Mouse (Mus musculus): ENCODE measurements around the gene Nck1. TPM values are rescaled to one million over a fixed set of nuclear protein-coding genes. Genes with fewer than 3 reads are reported as not detected.

Gene Nck1
- polyA plus RNA-seq, 1 experiment from 2014 or later = 71.3 TPM

DNA sequence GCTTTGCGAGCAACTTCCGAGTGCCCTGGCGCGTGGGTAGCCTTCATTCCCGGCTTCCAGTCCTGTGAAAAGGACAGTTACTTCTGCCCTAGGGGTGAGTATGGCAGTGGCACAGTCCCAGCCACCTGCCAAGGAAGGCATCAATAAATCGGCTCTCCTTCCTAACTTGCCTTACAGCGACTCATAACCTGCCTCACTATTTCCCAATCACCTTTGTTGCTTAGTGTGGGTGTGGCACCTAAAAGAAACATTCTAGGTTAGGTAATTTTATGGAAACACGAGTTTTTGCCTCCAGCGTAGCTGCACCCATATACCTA, 618 bp upstream of the Nck1 start:
- Histone ChIP-seq H3K9ac (ENCODE audit: low read length) (peak overlapping the region; percentile 80), H3K27ac (ENCODE audit: low read length) (peak overlapping the region; percentile 87), H3K4me3 (replicated peaks; ENCODE audit: low read length) (peak overlapping the region; percentile 97), H3K27me3 (ENCODE audit: control insufficient read depth, insufficient read depth, low read length) (no peaks in the 10 kb centered on the region), H3K4me2 (ENCODE audit: low read depth, low read length) (peak overlapping the region; percentile 85), H3K9me3 (replicated peaks; ENCODE audit: control insufficient read depth, low read length) (peaks cover 8% of the 10 kb centered on the region; the same call in 1 of the 2 replicates), H3K36me3 (ENCODE audit: control insufficient read depth, insufficient read depth, low read length) (no peaks in the 10 kb centered on the region), H3K4me1 (ENCODE audit: control insufficient read depth, insufficient read depth, low read length) (peaks cover 8% of the 10 kb centered on the region; the same call in 1 of the 2 replicates)
- 7% methylated on average over 9 of the region's 9 CpGs for WGBS
- ATAC-seq (ENCODE audit: insufficient read depth, low FRiP score) = 0 out of 2 replicates have a peak, but pooled peaks have one; percentile 18

DNA sequence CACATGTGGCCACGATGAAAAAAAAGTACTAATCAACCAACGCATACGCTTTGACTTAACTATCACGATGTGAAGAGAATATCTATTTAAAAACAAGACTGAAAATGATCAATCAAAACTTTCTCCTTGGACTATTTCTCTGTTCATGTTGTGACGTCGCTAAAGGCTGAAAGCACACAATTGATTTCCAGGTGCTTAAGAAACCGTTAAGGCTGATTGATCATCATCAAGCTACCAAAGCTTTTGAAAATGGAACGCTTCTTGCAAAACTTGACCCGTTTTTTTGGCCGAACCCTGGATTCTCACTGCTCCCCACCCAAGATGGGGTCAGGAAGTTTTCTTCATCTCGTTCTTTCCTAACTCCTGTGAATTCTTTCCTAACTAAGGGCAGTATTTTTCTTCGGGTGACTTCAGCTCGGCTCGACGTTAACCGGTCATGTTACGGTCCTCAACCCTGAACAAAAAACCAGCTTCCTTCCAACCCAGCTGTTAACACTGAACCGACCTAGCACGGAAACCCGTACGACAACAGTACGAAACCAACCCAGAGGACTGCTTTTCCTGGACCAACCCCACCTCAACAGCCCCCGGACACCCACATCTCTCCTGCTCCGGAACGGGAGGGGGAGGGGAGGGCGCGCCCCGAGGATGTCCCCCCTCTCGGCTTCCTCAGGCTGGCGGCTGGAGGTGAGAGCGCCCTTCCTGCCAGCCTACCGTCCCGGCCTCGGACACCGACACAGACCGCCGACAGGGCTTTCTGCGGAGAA, 803 bp downstream of the Nck1 start:
- Histone ChIP-seq H3K9me3 (replicated peaks; ENCODE audit: control insufficient read depth, low read length) (peaks cover 8% of the 10 kb centered on the region; the same call in 1 of the 2 replicates), H3K27ac (ENCODE audit: low read length) (peak overlapping the region; percentile 93), H3K27me3 (ENCODE audit: control insufficient read depth, insufficient read depth, low read length) (no peaks in the 10 kb centered on the region), H3K4me2 (ENCODE audit: low read depth, low read length) (peak overlapping the region; percentile 59), H3K4me3 (replicated peaks; ENCODE audit: low read length) (peak overlapping the region; percentile 97), H3K9ac (ENCODE audit: low read length) (peak overlapping the region; percentile 93), H3K4me1 (ENCODE audit: control insufficient read depth, insufficient read depth, low read length) (peaks cover 8% of the 10 kb centered on the region; the same call in 1 of the 2 replicates), H3K36me3 (ENCODE audit: control insufficient read depth, insufficient read depth, low read length) (no peaks in the 10 kb centered on the region)
- no peak for ATAC-seq (ENCODE audit: insufficient read depth, low FRiP score)
- WGBS = under 1% methylated on average over 38 of the region's 38 CpGs

DNA sequence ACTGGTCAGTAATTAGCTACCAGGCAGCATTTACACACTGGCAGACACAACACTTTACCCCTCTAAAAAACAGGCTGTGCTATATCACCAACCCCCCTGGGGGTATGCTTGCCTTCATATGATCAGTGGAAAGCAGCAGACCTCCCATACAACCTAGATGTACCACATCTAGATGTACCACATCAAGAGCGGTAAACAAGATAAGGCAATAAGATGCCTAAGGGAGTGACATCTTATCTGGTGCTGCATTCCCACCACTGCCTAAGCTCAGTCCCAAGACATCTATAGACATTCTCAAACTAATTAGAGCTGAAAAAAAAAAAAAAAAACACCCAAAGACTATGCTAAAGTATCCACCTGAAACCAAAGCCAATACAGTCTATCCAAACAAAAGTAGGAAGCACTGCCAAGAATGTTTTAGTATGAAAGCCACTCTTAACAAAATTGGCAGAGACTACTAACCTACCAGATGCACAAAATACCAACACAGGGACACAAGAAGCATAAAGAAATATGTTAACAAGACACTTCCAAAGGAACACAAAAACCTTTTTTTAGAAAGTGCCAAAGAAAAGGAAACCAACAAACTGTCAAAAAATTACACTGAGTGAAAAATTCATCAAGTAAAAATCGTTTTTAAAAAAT, 10.2 kb downstream of the Nck1 start:
- WGBS = 73% methylated on average over 2 of the region's 2 CpGs
- no peak for ATAC-seq (ENCODE audit: insufficient read depth, low FRiP score)
- Histone ChIP-seq H3K4me3 (replicated peaks; ENCODE audit: low read length) (no peak overlapping the region), H3K4me2 (ENCODE audit: low read depth, low read length) (no peak overlapping the region), H3K4me1 (ENCODE audit: control insufficient read depth, insufficient read depth, low read length) (no peaks in the 10 kb centered on the region), H3K9ac (ENCODE audit: low read length) (no peak overlapping the region), H3K36me3 (ENCODE audit: control insufficient read depth, insufficient read depth, low read length) (no peaks in the 10 kb centered on the region), H3K27ac (ENCODE audit: low read length) (no peak overlapping the region), H3K9me3 (replicated peaks; ENCODE audit: control insufficient read depth, low read length) (no peaks in the 10 kb centered on the region), H3K27me3 (ENCODE audit: control insufficient read depth, insufficient read depth, low read length) (no peaks in the 10 kb centered on the region)

DNA sequence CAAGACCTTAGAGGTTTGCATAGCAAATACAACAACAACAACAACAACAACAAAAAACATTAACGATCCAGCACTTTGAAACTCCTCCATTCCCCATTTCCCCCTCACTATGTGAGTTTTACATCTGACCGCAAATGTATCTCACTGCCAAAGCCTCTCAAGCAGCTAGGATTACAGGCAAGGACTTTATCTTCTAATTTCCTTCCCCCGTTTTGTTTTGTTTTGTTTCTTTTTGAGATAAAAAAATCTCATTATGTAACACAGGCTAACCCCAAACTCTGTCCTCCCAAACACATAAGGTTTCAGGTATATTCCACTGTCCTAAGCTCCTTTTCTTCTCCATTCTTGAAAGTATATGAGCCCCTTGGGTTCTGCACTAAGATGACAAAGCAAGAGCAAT, 11.2 kb downstream of the Nck1 start:
- H3K9me3 ChIP-seq (replicated peaks; ENCODE audit: control insufficient read depth, low read length) = no peaks in the 10 kb centered on the region
- H3K4me2 ChIP-seq (ENCODE audit: low read depth, low read length) = no peak overlapping the region
- H3K9ac ChIP-seq (ENCODE audit: low read length) = no peak overlapping the region
- H3K36me3 ChIP-seq (ENCODE audit: control insufficient read depth, insufficient read depth, low read length) = no peaks in the 10 kb centered on the region
- ATAC-seq (ENCODE audit: insufficient read depth, low FRiP score) = no peak
- no peak overlapping the region for H3K4me3 ChIP-seq (replicated peaks; ENCODE audit: low read length)
- H3K27me3 ChIP-seq (ENCODE audit: control insufficient read depth, insufficient read depth, low read length) = no peaks in the 10 kb centered on the region
- no peak overlapping the region for H3K27ac ChIP-seq (ENCODE audit: low read length)
- H3K4me1 ChIP-seq (ENCODE audit: control insufficient read depth, insufficient read depth, low read length) = no peaks in the 10 kb centered on the region
- 88% methylated on average over 3 of the region's 3 CpGs for WGBS

DNA sequence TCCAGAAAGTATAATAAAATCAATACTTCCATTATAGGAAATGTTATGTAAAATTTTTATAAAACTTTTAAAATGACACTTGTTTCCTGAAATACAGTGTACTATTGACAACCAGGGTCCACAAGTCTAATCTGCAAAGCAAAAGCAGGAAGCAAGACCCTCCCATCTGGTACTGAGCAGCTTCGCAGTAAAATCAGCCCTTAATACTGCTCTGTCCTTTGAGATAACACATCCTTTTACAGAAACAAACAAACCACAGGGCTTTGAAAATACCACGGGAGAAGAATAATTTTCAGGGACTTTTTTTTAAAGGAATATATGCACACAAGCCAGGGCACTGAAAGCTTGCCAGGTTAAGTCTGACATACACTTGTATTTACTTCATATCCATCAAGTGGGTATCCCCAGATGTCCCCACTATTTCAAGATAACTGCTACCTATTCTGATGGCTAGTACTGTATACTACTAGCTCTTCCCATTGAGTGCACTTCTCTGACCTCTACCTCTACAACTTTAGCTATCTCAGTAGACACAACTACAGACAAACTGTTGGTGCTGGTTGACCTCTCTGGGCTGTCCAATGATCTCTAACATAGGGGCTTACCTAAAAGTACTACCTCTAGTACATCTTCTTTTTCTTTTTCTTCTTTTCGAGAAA, 13.0 kb downstream of the Nck1 start:
- Histone ChIP-seq H3K9ac (ENCODE audit: low read length) (no peak overlapping the region), H3K4me2 (ENCODE audit: low read depth, low read length) (no peak overlapping the region), H3K9me3 (replicated peaks; ENCODE audit: control insufficient read depth, low read length) (no peaks in the 10 kb centered on the region), H3K4me3 (replicated peaks; ENCODE audit: low read length) (no peak overlapping the region), H3K4me1 (ENCODE audit: control insufficient read depth, insufficient read depth, low read length) (no peaks in the 10 kb centered on the region), H3K27ac (ENCODE audit: low read length) (no peak overlapping the region), H3K27me3 (ENCODE audit: control insufficient read depth, insufficient read depth, low read length) (no peaks in the 10 kb centered on the region), H3K36me3 (ENCODE audit: control insufficient read depth, insufficient read depth, low read length) (no peaks in the 10 kb centered on the region)
- 61% methylated on average over 3 of the region's 3 CpGs for WGBS
- ATAC-seq (ENCODE audit: insufficient read depth, low FRiP score) = no peak

DNA sequence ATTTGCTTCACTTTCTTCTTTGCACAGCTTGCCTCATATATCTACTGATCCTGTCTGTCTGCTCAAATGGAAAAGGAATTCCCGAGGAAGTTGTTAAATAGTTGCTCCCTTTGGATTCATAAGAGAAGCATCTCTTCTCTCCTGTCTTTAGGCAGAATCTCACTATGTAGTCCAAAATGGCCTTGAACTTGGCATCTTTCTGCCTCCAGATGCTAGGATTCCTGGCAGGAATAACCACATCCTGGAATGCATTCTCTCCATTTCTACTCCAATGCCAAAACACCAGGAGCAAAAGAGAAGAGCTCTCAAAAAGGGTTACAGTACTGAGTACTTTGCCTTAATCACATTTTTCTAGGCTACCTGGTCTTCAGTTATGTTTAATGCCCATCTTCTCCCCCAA, 14.6 kb downstream of the Nck1 start:
- 61% methylated on average over 1 of the region's 1 CpGs for WGBS
- H3K9ac ChIP-seq (ENCODE audit: low read length) = no peak overlapping the region
- no peaks in the 10 kb centered on the region for H3K4me1 ChIP-seq (ENCODE audit: control insufficient read depth, insufficient read depth, low read length)
- H3K9me3 ChIP-seq (replicated peaks; ENCODE audit: control insufficient read depth, low read length) = no peaks in the 10 kb centered on the region
- no peak for ATAC-seq (ENCODE audit: insufficient read depth, low FRiP score)
- no peaks in the 10 kb centered on the region for H3K27me3 ChIP-seq (ENCODE audit: control insufficient read depth, insufficient read depth, low read length)
- no peaks in the 10 kb centered on the region for H3K36me3 ChIP-seq (ENCODE audit: control insufficient read depth, insufficient read depth, low read length)
- no peak overlapping the region for H3K4me2 ChIP-seq (ENCODE audit: low read depth, low read length)
- no peak overlapping the region for H3K27ac ChIP-seq (ENCODE audit: low read length)
- H3K4me3 ChIP-seq (replicated peaks; ENCODE audit: low read length) = no peak overlapping the region

DNA sequence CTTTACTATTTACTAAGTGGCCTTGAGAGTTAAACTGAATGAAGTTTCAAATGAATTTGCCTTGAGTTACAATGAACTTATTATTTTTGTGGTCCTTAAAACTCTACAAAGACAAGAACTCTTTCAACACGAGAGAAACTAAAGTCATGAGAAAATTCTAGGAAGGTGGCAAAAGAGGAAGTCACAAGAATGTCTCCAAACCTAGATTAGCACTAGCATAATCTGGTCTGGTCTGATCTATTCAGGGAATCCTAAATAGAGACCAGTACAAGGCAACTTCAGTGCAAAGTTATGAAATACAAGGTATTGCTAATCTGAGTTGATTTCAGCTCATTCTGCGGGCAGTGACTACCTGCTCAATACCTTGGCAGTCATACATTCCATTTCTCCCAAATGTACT, 20.7 kb downstream of the Nck1 start:
- no peak overlapping the region for H3K27ac ChIP-seq (ENCODE audit: low read length)
- H3K4me2 ChIP-seq (ENCODE audit: low read depth, low read length) = no peak overlapping the region
- H3K27me3 ChIP-seq (ENCODE audit: control insufficient read depth, insufficient read depth, low read length) = no peaks in the 10 kb centered on the region
- ATAC-seq (ENCODE audit: insufficient read depth, low FRiP score) = no peak
- H3K4me1 ChIP-seq (ENCODE audit: control insufficient read depth, insufficient read depth, low read length) = 0 out of 2 replicates have a peak, but pooled peaks cover 3% of the 10 kb centered on the region
- 82% methylated on average over 2 of the region's 2 CpGs for WGBS
- no peaks in the 10 kb centered on the region for H3K9me3 ChIP-seq (replicated peaks; ENCODE audit: control insufficient read depth, low read length)
- H3K36me3 ChIP-seq (ENCODE audit: control insufficient read depth, insufficient read depth, low read length) = no peaks in the 10 kb centered on the region
- no peak overlapping the region for H3K9ac ChIP-seq (ENCODE audit: low read length)
- H3K4me3 ChIP-seq (replicated peaks; ENCODE audit: low read length) = no peak overlapping the region

DNA sequence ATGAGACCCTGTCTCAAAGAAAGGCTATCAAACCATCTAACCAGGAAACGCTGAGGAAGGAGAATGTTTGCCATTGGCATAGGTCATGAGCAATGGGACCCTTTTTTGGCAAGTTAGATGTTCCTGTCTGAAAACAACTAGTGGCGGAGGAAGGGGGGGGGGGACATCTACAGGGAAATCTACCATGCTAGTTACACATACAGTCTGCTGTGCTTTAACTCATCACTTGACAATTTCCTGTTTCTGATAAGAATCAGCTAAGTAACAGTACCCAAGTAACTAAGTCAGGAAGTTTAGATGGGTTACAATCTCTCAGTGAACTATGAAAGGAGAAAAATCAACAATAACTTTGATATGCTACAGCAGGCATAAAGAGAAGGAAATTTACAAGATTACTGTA, 23.9 kb downstream of the Nck1 start:
- no peak for ATAC-seq (ENCODE audit: insufficient read depth, low FRiP score)
- no peak overlapping the region for H3K27ac ChIP-seq (ENCODE audit: low read length)
- 72% methylated on average over 2 of the region's 2 CpGs for WGBS
- no peaks in the 10 kb centered on the region for H3K27me3 ChIP-seq (ENCODE audit: control insufficient read depth, insufficient read depth, low read length)
- no peak overlapping the region for H3K4me2 ChIP-seq (ENCODE audit: low read depth, low read length)
- no peaks in the 10 kb centered on the region for H3K36me3 ChIP-seq (ENCODE audit: control insufficient read depth, insufficient read depth, low read length)
- no peak overlapping the region for H3K4me3 ChIP-seq (replicated peaks; ENCODE audit: low read length)
- 0 out of 2 replicates have a peak, but pooled peaks cover 3% of the 10 kb centered on the region for H3K4me1 ChIP-seq (ENCODE audit: control insufficient read depth, insufficient read depth, low read length)
- no peaks in the 10 kb centered on the region for H3K9me3 ChIP-seq (replicated peaks; ENCODE audit: control insufficient read depth, low read length)
- no peak overlapping the region for H3K9ac ChIP-seq (ENCODE audit: low read length)

DNA sequence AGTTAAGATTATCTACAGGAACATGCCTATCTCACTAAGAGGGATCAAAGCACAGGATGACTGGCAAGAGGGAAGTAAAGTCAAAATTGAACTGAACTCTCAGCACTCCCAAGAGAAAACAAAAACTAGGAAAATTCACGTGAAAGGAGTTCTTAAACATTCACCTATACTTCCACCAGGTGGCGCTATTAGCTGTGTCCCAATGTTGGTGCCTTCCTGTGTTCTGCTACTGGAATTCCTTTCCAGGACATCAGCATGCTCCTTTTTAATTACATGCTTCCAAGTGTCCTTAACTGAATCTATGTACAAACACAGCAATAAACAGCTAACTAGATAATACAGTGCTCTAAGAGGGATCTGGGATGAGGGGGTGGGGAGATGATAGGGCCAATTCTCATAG, 25.3 kb downstream of the Nck1 start:
- H3K4me3 ChIP-seq (replicated peaks; ENCODE audit: low read length) = no peak overlapping the region
- no peaks in the 10 kb centered on the region for H3K36me3 ChIP-seq (ENCODE audit: control insufficient read depth, insufficient read depth, low read length)
- no peak overlapping the region for H3K27ac ChIP-seq (ENCODE audit: low read length)
- 4% methylated on average over 2 of the region's 2 CpGs for WGBS
- 0 out of 2 replicates have a peak, but pooled peaks cover 3% of the 10 kb centered on the region for H3K4me1 ChIP-seq (ENCODE audit: control insufficient read depth, insufficient read depth, low read length)
- no peak overlapping the region for H3K9ac ChIP-seq (ENCODE audit: low read length)
- no peaks in the 10 kb centered on the region for H3K27me3 ChIP-seq (ENCODE audit: control insufficient read depth, insufficient read depth, low read length)
- no peak overlapping the region for H3K4me2 ChIP-seq (ENCODE audit: low read depth, low read length)
- no peak for ATAC-seq (ENCODE audit: insufficient read depth, low FRiP score)
- H3K9me3 ChIP-seq (replicated peaks; ENCODE audit: control insufficient read depth, low read length) = no peaks in the 10 kb centered on the region
